Mouse (Mus musculus) liver, embryonic 14.5 days (tissue): ENCODE results near the gene Chst5. TPM values are rescaled to one million over a fixed set of nuclear protein-coding genes. Genes with fewer than 3 reads are reported as not detected.

Experiments used
- ATAC-seq: fragments of 200-750 bp; cut with Nextera tagmentation; 2 replicates; pipeline ENCODE4 v1.8.0; 2017; ENCODE audit warnings: moderate number of reproducible peaks, mild to moderate bottlenecking, moderate library complexity; ENCODE audit not compliant: insufficient read depth
- DNase-seq, 3 experiments: peaks; one replicate each; pipeline ENCODE4 v3.0.0-alpha.2; 2012 to 2013; ENCODE audit warnings: low read depth in 3 of 3, low spot score in 3 of 3
- H3K27ac ChIP-seq: fragments of 300-500 bp; sonication (generic); 2 replicates; pipeline ENCODE4 v1.5.1; 2014; ENCODE audit warnings: moderate library complexity, mild to moderate bottlenecking, control low read depth, inconsistent platforms
- H3K27me3 ChIP-seq: fragments of 300-500 bp; sonication (generic); 2 replicates; pipeline ENCODE4 v1.6.1; 2014; ENCODE audit warnings: mild to moderate bottlenecking, low read length, moderate library complexity; ENCODE audit not compliant: control insufficient read depth, insufficient read depth
- H3K36me3 ChIP-seq: fragments of 300-500 bp; sonication (generic); replicated peaks from 2 replicates; pipeline ENCODE4 v1.6.1; 2014; ENCODE audit warnings: low read depth; ENCODE audit not compliant: control insufficient read depth, insufficient read depth
- H3K4me1 ChIP-seq, 2 experiments: fragments of 200-500 bp in 1 of 2; fragments of 300-500 bp in 1 of 2; sonication (generic) in 1 of 2; replicated peaks; 2 replicates each; pipeline ENCODE4 v1.6.1; 2012 to 2014; ENCODE audit warnings: antibody characterized with exemption in 1 of 2, inconsistent platforms in 1 of 2, low read length in 1 of 2; ENCODE audit not compliant: control insufficient read depth in 2 of 2, insufficient read depth in 2 of 2
- H3K4me2 ChIP-seq: fragments of 300-500 bp; sonication (generic); 2 replicates; pipeline ENCODE4 v1.6.1; 2014; ENCODE audit warnings: low read depth, mild to moderate bottlenecking, control low read depth, moderate library complexity
- H3K4me3 ChIP-seq, 2 experiments: fragments of 200-500 bp in 1 of 2; fragments of 300-500 bp in 1 of 2; sonication (generic) in 1 of 2; 2 replicates each; pipeline ENCODE4 v1.5.1; 2012 to 2014; ENCODE audit warnings: low read depth in 2 of 2, low read length in 2 of 2, mild to moderate bottlenecking in 2 of 2, control low read depth in 1 of 2, inconsistent platforms in 1 of 2, moderate library complexity in 1 of 2; ENCODE audit not compliant: insufficient read depth in 1 of 2
- H3K9ac ChIP-seq: fragments of 300-500 bp; sonication (generic); replicated peaks from 2 replicates; pipeline ENCODE4 v1.6.1; 2014; ENCODE audit warnings: mild to moderate bottlenecking, control low read depth, moderate library complexity
- H3K9me3 ChIP-seq: fragments of 300-500 bp; sonication (generic); 2 replicates; pipeline ENCODE4 v1.6.1; 2016; ENCODE audit warnings: low read length, mixed read lengths; ENCODE audit not compliant: control insufficient read depth
- CTCF ChIP-seq: IDR thresholded peaks from 2 replicates; pipeline ENCODE4 v1.5.1; 2016; ENCODE audit warnings: antibody characterized with exemption, low read depth, control low read depth
- EP300 ChIP-seq: IDR thresholded peaks from 2 replicates; pipeline ENCODE4 v1.6.1; 2016; ENCODE audit warnings: antibody characterized with exemption, low read depth
- WGBS: fragments of 180-500 bp; shearing (Covaris S2); extraction: QIAGEN DNeasy Blood & Tissue Kit; methylation state at CpG from one replicate; pipeline ENCODE4 v1.1.7; 2014; ENCODE audit not compliant: insufficient replicate concordance; 5-methylcytosine and 5-hydroxymethylcytosine counted together
- polyA plus RNA-seq, 2 experiments: library from polyadenylated mRNA; depleted of rRNA in 1 of 2; stranded (reverse) in 1 of 2; unstranded in 1 of 2; fragments of >200 nt; fragmentation: Nextera tagmentation in 1 of 2; extraction: Ambion mirVana in 1 of 2; gene quantifications; 2 replicates each; pipeline versions ENCODE4 v1.2.1 to v1.2.3; 2012 to 2014

Chst5 gene
- polyA plus RNA-seq, 2 experiments: 0.03 TPM; not detected in 1

DNA sequence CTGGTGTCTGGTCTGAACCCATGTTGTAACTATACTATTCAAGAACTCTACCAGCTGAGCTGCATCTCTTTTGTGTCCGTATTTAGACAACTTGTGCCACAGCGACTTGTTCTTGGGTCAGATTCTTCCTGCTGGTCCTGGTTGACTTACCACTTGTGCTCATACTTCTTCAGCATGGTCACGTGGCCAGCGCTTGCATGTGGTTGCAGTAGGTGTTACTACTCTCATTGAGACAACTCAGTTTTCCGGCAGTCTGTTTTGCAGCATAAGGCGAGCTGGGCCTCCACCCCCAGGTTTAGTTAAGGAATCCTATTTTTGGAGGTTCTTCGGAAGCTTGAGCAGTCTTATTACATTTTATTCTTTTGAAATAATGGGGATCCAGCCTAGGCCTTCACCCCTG, 41.1 kb upstream of the Chst5 start:
- DNase-seq: no peak
- Histone ChIP-seq H3K9ac (no peak overlapping the region), H3K9me3 (no peaks in the 10 kb centered on the region), H3K4me1 (no peaks in the 10 kb centered on the region), H3K4me2 (no peak overlapping the region), H3K36me3 (peaks cover 28% of the 10 kb centered on the region), H3K27ac (no peak overlapping the region), H3K27me3 (no peaks in the 10 kb centered on the region), H3K4me3 (no peak overlapping the region)
- 83% methylated on average over 7 of the region's 7 CpGs for WGBS
- no peak for ATAC-seq
- no peak for TF ChIP-seq CTCF
- no peak for TF ChIP-seq EP300

DNA sequence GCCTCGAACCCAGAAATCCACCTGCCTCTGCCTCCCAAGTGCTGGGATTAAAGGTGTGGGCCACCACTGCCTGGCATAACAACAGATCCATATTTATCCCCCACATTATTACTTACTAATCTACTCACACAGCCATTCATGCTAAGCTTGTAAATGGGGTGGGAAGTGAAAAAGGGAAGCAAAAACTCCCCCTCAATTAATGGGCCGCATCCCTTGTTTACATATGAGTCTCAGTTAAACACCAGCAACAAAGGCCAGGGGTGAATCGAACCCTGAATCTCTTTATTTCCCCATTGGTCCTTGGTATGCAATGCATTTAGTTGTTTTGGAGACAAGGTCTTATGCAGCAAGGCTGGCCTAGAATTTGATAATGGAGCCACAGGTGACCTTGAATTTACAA, 40.6 kb upstream of the Chst5 start:
- Histone ChIP-seq H3K9me3 (no peaks in the 10 kb centered on the region), H3K36me3 (peaks cover 29% of the 10 kb centered on the region), H3K27me3 (no peaks in the 10 kb centered on the region), H3K9ac (no peak overlapping the region), H3K4me2 (no peak overlapping the region), H3K4me3 (no peak overlapping the region), H3K27ac (no peak overlapping the region), H3K4me1 (no peaks in the 10 kb centered on the region)
- WGBS: 82% methylated on average over 3 of the region's 3 CpGs
- TF ChIP-seq EP300 (no peak), CTCF (no peak)
- DNase-seq: no peak
- ATAC-seq: no peak

DNA sequence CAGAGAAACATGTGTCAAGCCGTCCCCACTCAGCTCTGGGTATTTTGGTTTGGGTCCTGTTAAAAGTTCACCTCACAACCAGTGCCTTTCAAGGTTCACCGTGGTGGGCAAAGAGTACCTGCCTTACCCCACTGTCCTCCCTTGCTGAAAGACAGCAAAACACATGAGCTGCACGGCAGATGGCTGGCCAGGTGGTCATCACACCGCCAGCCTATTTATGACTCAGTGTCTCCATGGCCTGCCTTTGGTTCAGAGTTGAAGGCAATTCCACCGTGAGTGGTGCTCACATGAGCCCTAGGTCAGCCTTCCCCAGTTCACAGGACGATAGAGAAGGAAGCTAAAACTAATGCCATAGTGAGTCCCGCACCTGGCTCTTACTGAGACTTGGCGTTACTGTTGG, 37.7 kb upstream of the Chst5 start:
- TF ChIP-seq CTCF (no peak), EP300 (no peak)
- Histone ChIP-seq H3K4me2 (no peak overlapping the region), H3K9me3 (no peaks in the 10 kb centered on the region), H3K27ac (no peak overlapping the region), H3K4me1 (no peaks in the 10 kb centered on the region), H3K4me3 (no peak overlapping the region), H3K36me3 (peaks cover 43% of the 10 kb centered on the region), H3K9ac (no peak overlapping the region), H3K27me3 (no peaks in the 10 kb centered on the region)
- DNase-seq: no peak
- 81% methylated on average over 8 of the region's 8 CpGs for WGBS
- no peak for ATAC-seq

DNA sequence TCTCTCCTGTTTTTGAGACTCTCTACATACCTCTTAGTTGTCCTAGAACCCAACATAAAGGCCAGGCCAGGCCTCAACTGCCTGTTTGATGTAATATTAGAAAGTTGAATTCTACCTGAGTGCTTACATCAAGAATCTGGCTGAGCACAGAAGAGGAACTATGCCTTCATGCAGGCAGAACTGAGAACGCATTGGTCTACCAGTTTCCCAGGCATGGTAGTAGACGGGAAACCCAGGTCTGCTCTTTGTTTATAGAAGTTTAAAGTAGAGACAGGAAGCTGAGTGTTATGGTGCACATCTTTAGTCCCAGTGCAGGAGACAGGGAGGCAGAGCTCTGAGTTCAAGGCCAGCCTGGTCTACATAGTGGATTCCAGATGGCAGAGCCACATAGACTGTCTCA, 36.9 kb upstream of the Chst5 start:
- no peak for ATAC-seq
- TF ChIP-seq EP300 (no peak), CTCF (no peak)
- no peaks in the 10 kb centered on the region for H3K4me1 ChIP-seq
- H3K4me3 ChIP-seq: no peak overlapping the region
- H3K27me3 ChIP-seq: no peaks in the 10 kb centered on the region
- no peak overlapping the region for H3K4me2 ChIP-seq
- WGBS: 75% methylated on average over 2 of the region's 2 CpGs
- no peak overlapping the region for H3K9ac ChIP-seq
- H3K9me3 ChIP-seq: no peaks in the 10 kb centered on the region
- H3K36me3 ChIP-seq: peaks cover 46% of the 10 kb centered on the region
- DNase-seq: no peak
- no peak overlapping the region for H3K27ac ChIP-seq

DNA sequence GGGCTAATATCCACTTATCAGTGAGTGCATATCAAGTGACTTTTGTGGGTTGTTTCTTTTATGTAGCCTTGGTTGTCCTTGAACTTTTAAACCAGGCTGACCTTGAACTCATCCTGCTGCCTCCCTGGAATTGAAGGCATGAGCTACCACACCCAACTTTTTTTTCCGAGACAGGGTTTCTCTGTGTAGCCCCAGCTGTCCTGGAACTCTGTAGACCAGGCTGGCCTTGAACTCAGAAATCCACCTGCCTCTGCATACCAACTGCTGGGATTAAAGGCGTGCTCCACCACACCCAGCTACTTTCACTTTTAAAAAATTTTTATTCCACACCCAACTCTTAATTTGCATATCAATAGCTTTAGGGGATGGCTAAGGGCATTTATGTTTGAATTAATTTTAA, 33.3 kb upstream of the Chst5 start:
- H3K27ac ChIP-seq: no peak overlapping the region
- H3K4me2 ChIP-seq: no peak overlapping the region
- ATAC-seq (no peak), DNase-seq (no peak)
- H3K4me1 ChIP-seq: peaks cover 16 to 21% of the 10 kb centered on the region in 2 experiments
- H3K4me3 ChIP-seq: no peak overlapping the region
- H3K9ac ChIP-seq: no peak overlapping the region
- H3K36me3 ChIP-seq: peaks cover 40% of the 10 kb centered on the region
- H3K27me3 ChIP-seq: no peaks in the 10 kb centered on the region
- no peaks in the 10 kb centered on the region for H3K9me3 ChIP-seq
- WGBS: 68% methylated on average over 2 of the region's 2 CpGs
- TF ChIP-seq CTCF (no peak), EP300 (no peak)
